Mouse (Mus musculus): Measurements from ENCODE around the gene Whamm.

Whamm gene

DNA sequence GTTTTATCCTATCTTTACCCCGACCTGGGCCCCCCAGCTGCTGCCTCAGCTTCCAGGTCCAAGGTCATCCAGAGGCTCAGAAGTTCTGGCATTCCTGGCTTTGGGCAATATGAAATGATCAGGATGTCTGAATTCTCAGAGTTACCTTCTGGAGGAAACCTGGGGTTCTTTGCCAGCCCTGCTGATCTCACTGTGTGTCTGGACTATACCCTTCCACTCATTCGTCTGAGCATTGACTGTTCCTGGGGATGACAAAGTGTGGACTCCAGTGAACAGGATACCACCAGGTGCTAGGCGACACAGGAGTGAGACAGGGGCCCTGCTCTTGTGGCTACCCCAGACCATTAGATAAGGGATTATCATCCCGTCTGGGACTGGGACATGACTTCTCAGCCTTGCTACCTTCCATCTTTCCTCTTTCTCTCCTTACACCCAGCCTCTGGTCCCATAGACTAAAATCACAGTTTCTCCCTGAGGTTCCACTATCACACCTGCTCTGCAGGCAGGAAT lies 7.5 kb upstream of the Whamm start:
- DNase-seq (ENCODE audit: low spot score in 2 of 2): no peak

DNA sequence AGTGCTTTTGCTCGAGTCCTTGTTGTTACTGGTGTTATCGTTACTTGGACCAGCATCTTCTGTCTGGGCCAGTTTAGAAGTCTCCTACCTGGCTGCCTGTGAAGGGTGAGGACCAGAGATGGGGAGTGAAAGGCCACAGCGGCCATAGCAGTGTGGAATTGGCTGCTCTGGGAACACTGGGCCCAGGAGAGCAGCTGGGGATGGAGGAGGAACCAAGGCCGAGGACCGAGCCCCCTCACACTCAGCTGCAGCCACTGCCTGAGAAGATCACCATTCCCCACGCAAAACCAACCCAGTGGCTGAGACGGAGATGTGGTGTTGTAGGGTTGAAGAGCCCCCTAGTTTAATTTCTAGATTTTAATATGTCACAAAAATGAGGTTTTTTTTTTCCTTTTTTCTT lies 6.3 kb upstream of the Whamm start:
- no peak for DNase-seq (ENCODE audit: low spot score in 2 of 2)

DNA sequence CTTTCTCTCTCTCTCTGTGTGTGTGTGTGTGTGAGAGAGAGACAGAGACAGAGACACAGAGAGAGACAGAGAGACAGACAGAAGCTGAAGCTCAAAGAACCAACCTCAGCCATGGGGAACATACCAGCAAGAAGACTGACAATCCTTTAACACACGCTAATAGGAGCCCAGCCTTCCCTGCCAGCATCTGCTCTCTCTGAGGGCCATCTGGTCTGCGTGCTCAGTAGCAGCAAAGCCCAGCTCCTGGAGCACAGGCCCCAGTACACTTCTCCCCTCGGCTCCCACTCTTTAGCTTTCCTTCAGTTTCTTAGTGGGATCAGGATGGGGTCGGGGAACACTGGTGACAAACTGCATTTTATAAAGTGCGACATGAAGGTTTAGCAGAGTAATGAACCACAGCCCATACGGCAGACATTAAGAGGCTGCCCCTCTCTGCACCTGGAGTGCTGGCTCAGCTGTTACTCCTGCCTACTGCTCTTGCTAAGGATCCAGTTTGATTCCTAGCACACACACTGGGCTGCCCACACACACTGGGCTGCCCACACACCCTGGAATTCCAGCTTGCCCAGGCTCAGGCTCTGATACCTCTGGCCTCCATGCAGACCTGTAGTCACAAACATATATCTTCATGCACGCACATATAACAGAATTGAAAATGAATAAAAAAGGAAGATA lies 5.5 kb upstream of the Whamm start:
- no peak for DNase-seq (ENCODE audit: low spot score in 2 of 2)

- no peak for DNase-seq (ENCODE audit: low spot score in 2 of 2)
Observed at GRCm38 (mm10) chr7:81566332-81566731, 4.7 kb upstream of the Whamm start.

- DNase-seq (ENCODE audit: low spot score in 2 of 2): no peak
Observed at GRCm38 (mm10) chr7:81566892-81567291, 4.2 kb upstream of the Whamm start, which contains the start of gene Fsd2. Gene Fsd2 (minus strand): TSS chr7:81566944.

DNA sequence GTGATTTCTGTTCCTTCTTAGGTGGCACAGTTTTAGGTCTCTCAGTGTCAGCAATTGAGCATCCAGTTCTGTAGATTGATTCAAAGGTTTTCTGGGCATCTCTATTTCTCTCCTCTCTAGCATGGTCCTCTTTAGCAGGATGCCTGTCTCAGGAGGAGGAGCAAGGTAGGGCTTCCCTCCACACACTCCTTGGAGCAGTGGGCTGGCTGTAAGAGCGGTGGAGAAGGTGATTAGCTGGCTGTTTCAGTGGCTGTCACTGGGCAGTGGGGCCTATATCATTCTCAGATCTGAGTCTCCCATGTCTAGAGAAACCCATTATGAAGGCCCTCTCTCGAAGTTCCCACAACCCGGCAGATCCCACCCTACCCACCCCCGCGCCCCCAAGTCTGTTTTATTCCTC lies 3.7 kb upstream of the Whamm start:
- DNase-seq (ENCODE audit: low spot score in 2 of 2): no peak

DNA sequence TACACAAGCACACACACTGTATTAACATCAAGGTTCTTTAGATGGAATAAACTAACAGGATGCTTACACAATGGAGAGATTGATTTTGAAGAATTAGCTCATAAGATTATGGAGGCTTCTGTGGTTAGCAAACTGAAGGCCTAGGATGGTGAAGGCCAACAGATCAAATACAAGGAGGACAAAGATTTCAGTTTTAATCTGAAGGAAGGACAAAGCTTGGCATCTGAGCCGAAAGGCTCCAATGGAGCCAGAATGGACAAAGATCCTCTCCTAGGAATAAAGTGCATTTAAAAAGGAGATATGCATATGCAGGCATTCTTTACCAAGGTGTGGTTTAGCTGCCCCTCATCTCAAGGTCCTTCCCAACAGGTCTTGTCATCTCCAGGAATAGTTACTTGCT lies 1.2 kb upstream of the Whamm start:
- no peak for DNase-seq (ENCODE audit: low spot score in 2 of 2)

GRCm38 (mm10) chr7:81570271-81570670 lies 795 bp upstream of the Whamm start:
- no peak for DNase-seq (ENCODE audit: low spot score in 2 of 2)

DNA sequence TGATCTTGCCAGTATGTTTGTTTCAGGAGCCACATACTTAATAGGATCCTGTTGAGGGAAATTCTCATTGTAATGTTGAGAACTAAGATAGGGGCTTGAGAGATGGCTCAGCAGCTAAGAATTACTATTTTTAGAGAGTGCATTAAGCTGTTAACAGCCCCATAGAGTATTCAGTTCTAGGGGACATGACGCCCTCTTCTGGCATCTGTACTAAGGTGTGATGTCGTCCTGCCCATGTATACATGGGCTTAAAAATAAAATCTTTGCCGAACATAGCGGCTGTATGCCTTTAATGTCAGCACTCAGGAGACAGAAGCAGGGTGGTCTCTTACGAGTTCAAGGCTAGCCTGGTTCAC lies 336 bp upstream of the Whamm start:
- no peak for DNase-seq (ENCODE audit: low spot score in 2 of 2)

DNA sequence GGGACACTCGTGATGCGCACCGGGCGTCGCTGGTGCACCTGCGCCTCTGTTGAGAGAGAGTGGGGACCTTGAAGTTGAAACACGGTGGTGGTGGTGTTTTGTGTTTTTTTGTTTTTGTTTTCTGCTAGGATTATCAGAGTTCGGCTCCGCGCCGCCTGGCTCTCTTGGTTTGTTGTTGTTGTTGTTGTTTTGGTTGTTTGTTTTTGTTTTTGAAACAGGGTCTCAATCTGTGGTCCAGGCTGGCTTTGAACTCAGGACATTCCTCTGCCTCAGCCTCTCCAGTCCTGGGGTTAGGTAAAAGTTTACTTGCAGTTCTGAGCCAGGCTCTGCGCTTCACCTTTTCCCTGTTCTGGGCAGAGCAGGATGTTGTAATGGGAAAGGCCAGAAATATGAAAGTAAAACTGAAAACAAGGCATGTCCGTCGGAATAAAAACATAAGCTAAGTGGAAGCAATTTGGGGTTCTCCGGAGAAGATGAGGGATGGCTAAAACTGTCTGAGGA lies 925 bp downstream of the Whamm start:
- no peak for DNase-seq (ENCODE audit: low spot score in 2 of 2)

- no peak for DNase-seq (ENCODE audit: low spot score in 2 of 2)
Observed at GRCm38 (mm10) chr7:81572610-81573268, 1.7 kb downstream of the Whamm start.

DNA sequence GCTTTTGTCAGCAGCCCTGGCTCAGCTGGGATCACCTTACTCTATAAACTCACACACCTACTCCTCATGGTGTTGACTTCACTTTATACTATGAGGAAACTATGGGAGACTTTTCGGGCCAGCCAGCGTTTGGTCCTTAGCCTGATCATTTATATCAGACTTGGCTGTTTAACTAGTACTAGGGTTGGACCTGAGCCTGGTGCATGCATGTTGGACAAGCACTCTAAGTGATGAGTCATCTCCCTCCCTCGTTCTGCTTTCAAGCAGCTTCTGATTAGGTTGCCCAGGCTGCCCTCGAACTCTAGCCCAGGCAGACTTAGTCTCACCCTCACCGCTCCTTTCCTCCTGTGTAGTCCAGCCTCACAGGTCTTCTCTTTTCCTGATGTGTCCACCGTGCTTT lies 2.3 kb downstream of the Whamm start:
- DNase-seq (ENCODE audit: low spot score in 2 of 2): no peak

DNA sequence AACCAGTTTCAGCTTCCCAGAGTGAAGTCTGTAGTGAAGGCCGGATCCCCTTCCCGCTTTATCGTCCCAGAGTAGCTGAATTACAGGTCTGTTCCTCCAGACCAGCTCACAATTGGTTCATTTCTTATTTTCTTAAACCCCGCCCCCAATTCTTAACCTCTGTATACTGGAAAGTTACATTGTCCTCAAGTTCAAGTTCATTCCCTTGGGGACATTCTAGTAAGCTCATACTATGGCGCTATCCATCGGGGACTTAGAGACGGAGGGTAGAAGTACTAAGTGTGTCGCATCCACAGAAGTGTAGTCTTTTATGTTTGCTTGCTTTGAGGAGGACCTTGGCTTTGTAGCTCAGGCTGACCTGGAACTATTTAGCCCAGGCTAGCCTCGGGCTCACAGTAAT lies 2.8 kb downstream of the Whamm start:
- no peak for DNase-seq (ENCODE audit: low spot score in 2 of 2)

GRCm38 (mm10) chr7:81575606-81576005 lies 4.5 kb downstream of the Whamm start:
- no peak for DNase-seq (ENCODE audit: low spot score in 2 of 2)

GRCm38 (mm10) chr7:81577872-81578271 lies 6.8 kb downstream of the Whamm start:
- DNase-seq (ENCODE audit: low spot score in 2 of 2): no peak

DNA sequence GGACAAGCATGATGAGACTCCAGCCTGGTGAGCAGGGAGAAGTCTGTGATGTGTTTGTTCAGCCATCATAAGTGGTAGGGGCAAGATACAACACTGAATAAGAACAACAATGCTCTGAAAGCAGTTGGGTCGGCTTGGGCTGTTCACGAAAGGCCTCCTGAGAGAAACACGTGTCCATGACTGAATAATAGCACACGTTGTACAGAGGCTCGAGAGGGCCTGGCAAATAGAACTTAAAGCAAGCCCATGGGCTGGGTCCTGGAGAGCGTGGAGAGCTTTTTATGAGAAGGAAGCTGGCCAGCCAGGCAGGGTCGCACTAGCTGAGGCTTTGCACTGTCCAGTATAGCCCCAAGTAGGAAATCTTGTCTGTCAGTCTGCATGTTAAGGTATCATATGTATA lies 7.3 kb downstream of the Whamm start:
- no peak for DNase-seq (ENCODE audit: low spot score in 2 of 2)

DNA sequence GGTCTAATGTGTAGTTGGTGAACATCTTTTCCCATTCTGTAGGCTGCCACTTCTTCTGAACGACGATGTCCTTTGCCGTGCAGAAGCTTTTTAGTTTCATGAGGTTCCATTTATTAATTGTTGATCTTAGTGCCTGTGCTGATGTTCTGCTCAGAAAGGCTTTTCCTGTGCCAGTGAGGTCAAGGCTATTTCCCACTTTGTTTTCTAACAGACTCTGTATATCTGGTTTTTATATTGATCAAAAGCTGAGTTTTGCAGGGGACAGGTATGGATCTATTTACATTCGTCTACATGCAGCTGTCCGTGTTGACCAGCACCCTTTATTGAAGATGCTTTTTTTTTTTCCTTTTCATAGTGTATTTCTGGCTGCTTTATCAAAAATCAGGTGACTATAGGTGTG lies 8.2 kb downstream of the Whamm start:
- DNase-seq (ENCODE audit: low spot score in 2 of 2): no peak

DNA sequence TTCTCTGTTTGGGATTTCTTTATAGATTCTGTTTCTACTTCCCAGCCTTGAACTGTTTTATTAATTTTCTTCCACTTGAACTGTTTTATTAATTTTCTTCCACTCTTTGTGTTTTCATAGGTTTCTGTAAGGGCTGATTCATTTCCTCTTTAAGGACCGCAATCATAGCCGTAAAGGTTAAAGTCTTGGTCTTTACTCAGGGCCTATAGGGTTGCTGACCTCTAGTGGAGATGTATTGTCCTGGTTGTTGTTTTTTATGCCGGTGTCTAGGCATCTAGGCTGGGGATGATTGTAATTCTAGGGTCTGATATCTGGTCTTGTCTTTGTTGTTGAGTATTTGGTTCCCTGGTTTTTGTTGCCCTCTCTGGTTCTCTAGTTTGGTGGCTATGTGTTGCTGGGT lies 12.4 kb downstream of the Whamm start:
- no peak for DNase-seq (ENCODE audit: low spot score in 2 of 2)

GRCm38 (mm10) chr7:81585326-81585725 lies 14.3 kb downstream of the Whamm start:
- no peak for DNase-seq (ENCODE audit: low spot score in 2 of 2)

GRCm38 (mm10) chr7:81587238-81587637 lies 16.2 kb downstream of the Whamm start:
- DNase-seq (ENCODE audit: low spot score in 2 of 2): no peak

- DNase-seq (ENCODE audit: low spot score in 2 of 2): no peak
Observed at GRCm38 (mm10) chr7:81592686-81593085, 21.6 kb downstream of the Whamm start.

- DNase-seq (ENCODE audit: low spot score in 2 of 2): no peak
Observed at GRCm38 (mm10) chr7:81593387-81593786, 22.3 kb downstream of the Whamm start.

GRCm38 (mm10) chr7:81595056-81595455 lies 24.0 kb downstream of the Whamm start:
- no peak for DNase-seq (ENCODE audit: low spot score in 2 of 2)
